Mouse (Mus musculus) central nervous system, embryonic 11.5 days (tissue): Measurements from ENCODE around the gene Epha8. TPM values are rescaled to one million over a fixed set of nuclear protein-coding genes. Genes with fewer than 3 reads are reported as not detected.

Experiments
- polyA plus RNA-seq: library from polyadenylated mRNA; depleted of rRNA; stranded (reverse); fragments of >200 nt; gene quantifications from 2 replicates; pipeline ENCODE4 v1.2.3, GENCODE M21; 2012; rRNA removed

Epha8 gene
- polyA plus RNA-seq = 6.8 and 8.4 TPM in 2 replicates

GRCm38 (mm10) chr4:136956751-136957446 lies at the start of gene Epha8:
Gene Epha8 (minus strand): TSS chr4:136956816.

GRCm38 (mm10) chr4:136898637-136899036 lies 58.0 kb downstream of the Epha8 start, which contains the start of gene C1qa:
Gene C1qa (minus strand): TSS chr4:136898803.

GRCm38 (mm10) chr4:136892811-136893210 lies 63.8 kb downstream of the Epha8 start, which contains the start of gene C1qc:
Gene C1qc (minus strand): TSS chr4:136893065.

GRCm38 (mm10) chr4:136886101-136886500 lies 70.5 kb downstream of the Epha8 start, which contains the start of gene C1qb:
Gene C1qb (minus strand): TSS chr4:136886187.

Other genes starting within 250 kb of the Epha8 start
- gene Ephb2, start 120.8 kb downstream of the Epha8 start, polyA plus RNA-seq = 54.6 and 60.4 TPM in 2 replicates
- gene C1qb, start 70.6 kb downstream of the Epha8 start, polyA plus RNA-seq = 19.4 and 21.9 TPM in 2 replicates
- gene C1qc, start 63.8 kb downstream of the Epha8 start, polyA plus RNA-seq = 10.1 and 12.2 TPM in 2 replicates
- 8.2 and 9.2 TPM in 2 replicates for gene C1qa, start 58.0 kb downstream of the Epha8 start, polyA plus RNA-seq
- gene Zbtb40, start 92.0 kb upstream of the Epha8 start, polyA plus RNA-seq = 7.3 and 8.6 TPM in 2 replicates